Mouse (Mus musculus): ENCODE data around the gene Ctnnbl1. TPM values are rescaled to one million over a fixed set of nuclear protein-coding genes. Genes with fewer than 3 reads are reported as not detected.

The Ctnnbl1 gene
- total RNA-seq, 2 experiments from 2014 or later, result 30.1 TPM

- H3K27ac ChIP-seq, result no peak overlapping the region
- peak in 1 of 2 experiments; percentile 3 for DNase-seq (ENCODE audit: extremely low spot score in 1 of 2, low spot score in 2 of 2)
- no peak overlapping the region for H3K4me3 ChIP-seq
- TF ChIP-seq CTCF (IDR thresholded peaks at IDR 0.05), result no peak
- intact Hi-C loops (cut with DNase I), result no loop called here
Observed at GRCm38 (mm10) chr2:157837050-157837449, 99.8 kb downstream of the Ctnnbl1 start.

- Histone ChIP-seq H3K27ac (no peak overlapping the region), H3K4me3 (no peak overlapping the region)
- DNase-seq (ENCODE audit: extremely low spot score in 1 of 2, low spot score in 2 of 2), result peak in 1 of 2 experiments; percentile 14
- TF ChIP-seq CTCF (IDR thresholded peaks at IDR 0.05), result no peak
- intact Hi-C loops (cut with DNase I), result no loop called here
Observed at GRCm38 (mm10) chr2:157838206-157838923, 101.2 kb downstream of the Ctnnbl1 start.

GRCm38 (mm10) chr2:157840641-157841078 is 103.5 kb downstream of the Ctnnbl1 start:
- Histone ChIP-seq H3K4me3 (no peak overlapping the region), H3K27ac (no peak overlapping the region)
- intact Hi-C loops (cut with DNase I), result no loop called here
- no peak for TF ChIP-seq CTCF (IDR thresholded peaks at IDR 0.05)
- peak in 1 of 2 experiments; percentile 3 for DNase-seq (ENCODE audit: extremely low spot score in 1 of 2, low spot score in 2 of 2)

GRCm38 (mm10) chr2:157841121-157841520 is 103.9 kb downstream of the Ctnnbl1 start:
- H3K4me3 ChIP-seq, result no peak overlapping the region
- no peak for TF ChIP-seq CTCF (IDR thresholded peaks at IDR 0.05)
- H3K27ac ChIP-seq, result no peak overlapping the region
- intact Hi-C loops (cut with DNase I), result no loop called here
- peak in 1 of 2 experiments; percentile 4 for DNase-seq (ENCODE audit: extremely low spot score in 1 of 2, low spot score in 2 of 2)

- no peak for TF ChIP-seq CTCF (IDR thresholded peaks at IDR 0.05)
- no peak overlapping the region for H3K4me3 ChIP-seq
- intact Hi-C loops (cut with DNase I), result no loop called here
- peak in 1 of 2 experiments; percentile 11 for DNase-seq (ENCODE audit: extremely low spot score in 1 of 2, low spot score in 2 of 2)
- no peak overlapping the region for H3K27ac ChIP-seq
Observed at GRCm38 (mm10) chr2:157844746-157845145, 107.5 kb downstream of the Ctnnbl1 start.

- Histone ChIP-seq H3K27ac (no peak overlapping the region), H3K4me3 (no peak overlapping the region)
- DNase-seq (ENCODE audit: extremely low spot score in 1 of 2, low spot score in 2 of 2), result no peak
- TF ChIP-seq CTCF (IDR thresholded peaks at IDR 0.05), result no peak
- intact Hi-C loops (cut with DNase I), result no loop called here
Observed at GRCm38 (mm10) chr2:157845831-157846230, 108.6 kb downstream of the Ctnnbl1 start.

GRCm38 (mm10) chr2:157853135-157853534 is 115.9 kb downstream of the Ctnnbl1 start:
- TF ChIP-seq CTCF (IDR thresholded peaks at IDR 0.05), result no peak
- intact Hi-C loops (cut with DNase I), result no loop called here
- Histone ChIP-seq H3K27ac (no peak overlapping the region), H3K4me3 (no peak overlapping the region)
- no peak for DNase-seq (ENCODE audit: extremely low spot score in 1 of 2, low spot score in 2 of 2)

- no peak for DNase-seq (ENCODE audit: extremely low spot score in 1 of 2, low spot score in 2 of 2)
- intact Hi-C loops (cut with DNase I), result no loop called here
- no peak overlapping the region for H3K27ac ChIP-seq
- H3K4me3 ChIP-seq, result no peak overlapping the region
- TF ChIP-seq CTCF (IDR thresholded peaks at IDR 0.05), result no peak
Observed at GRCm38 (mm10) chr2:157855814-157856213, 118.6 kb downstream of the Ctnnbl1 start.

- H3K27ac ChIP-seq, result no peak overlapping the region
- intact Hi-C loops (cut with DNase I), result no loop called here
- no peak for TF ChIP-seq CTCF (IDR thresholded peaks at IDR 0.05)
- DNase-seq (ENCODE audit: extremely low spot score in 1 of 2, low spot score in 2 of 2), result no peak
- no peak overlapping the region for H3K4me3 ChIP-seq
Observed at GRCm38 (mm10) chr2:157857496-157857895, 120.3 kb downstream of the Ctnnbl1 start.

GRCm38 (mm10) chr2:157858317-157858716 is 121.1 kb downstream of the Ctnnbl1 start:
- intact Hi-C loops (cut with DNase I), result loop anchor here (2.0 kb wide), 1 partner anchor 54 kb away; no protein-coding TSS in a partner anchor
- H3K27ac ChIP-seq, result peak overlapping the region; percentile 17; the same call in 1 of the 2 replicates
- DNase-seq (ENCODE audit: extremely low spot score in 1 of 2, low spot score in 2 of 2), result no peak
- no peak for TF ChIP-seq CTCF (IDR thresholded peaks at IDR 0.05)
- H3K4me3 ChIP-seq, result no peak overlapping the region

- intact Hi-C loops (cut with DNase I), result loop anchor here (2.0 kb wide), 1 partner anchor 54 kb away; no protein-coding TSS in a partner anchor
- no peak for TF ChIP-seq CTCF (IDR thresholded peaks at IDR 0.05)
- Histone ChIP-seq H3K4me3 (no peak overlapping the region), H3K27ac (no peak overlapping the region; the same call in 1 of the 2 replicates)
- peak in 1 of 2 experiments; percentile 49 for DNase-seq (ENCODE audit: extremely low spot score in 1 of 2, low spot score in 2 of 2)
Observed at GRCm38 (mm10) chr2:157859046-157859701, 122.0 kb downstream of the Ctnnbl1 start.

GRCm38 (mm10) chr2:157861273-157861944 is 124.2 kb downstream of the Ctnnbl1 start:
- no peak for TF ChIP-seq CTCF (IDR thresholded peaks at IDR 0.05)
- Histone ChIP-seq H3K4me3 (no peak overlapping the region), H3K27ac (peak overlapping the region; percentile 12; the same call in 1 of the 2 replicates)
- no peak for DNase-seq (ENCODE audit: extremely low spot score in 1 of 2, low spot score in 2 of 2)
- intact Hi-C loops (cut with DNase I), result no loop called here

Data from left cerebral cortex, adult 2 months (tissue).